Mouse (Mus musculus): ENCODE measurements at regions not wholly inside any gene's neighbourhood (a gene's known extent, or its start where the extent isn't known, plus 50 kb on each side); places are given as distances from the start of the nearest gene placed in this dataset.
"Not testable (repeated sequence)": the region's sequence is repeated elsewhere in the genome, so short reads cannot be mapped to it uniquely, and the experiment has no call there.

DNA sequence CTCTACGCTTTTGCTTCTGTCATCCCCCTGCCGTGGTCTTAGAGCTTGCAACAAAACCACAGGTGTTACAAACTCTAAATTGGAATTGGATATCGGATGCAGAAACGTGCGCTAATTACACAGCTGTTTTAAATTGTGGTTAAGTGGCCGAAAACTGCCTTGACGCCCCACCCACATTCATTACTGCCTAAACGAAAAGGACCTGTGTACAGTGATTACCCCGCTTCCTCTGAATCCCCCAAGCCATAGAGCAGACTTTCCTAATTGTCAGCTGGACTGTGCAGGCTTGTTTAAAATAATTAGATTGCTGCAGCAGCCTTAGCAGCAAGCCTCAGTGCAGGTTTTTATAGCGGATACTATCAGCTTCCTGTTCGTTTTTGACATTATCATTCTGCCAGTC lies 94.7 kb downstream of the Cxxc4 start:
- DNase-seq (ENCODE audit: low spot score), result no peak

DNA sequence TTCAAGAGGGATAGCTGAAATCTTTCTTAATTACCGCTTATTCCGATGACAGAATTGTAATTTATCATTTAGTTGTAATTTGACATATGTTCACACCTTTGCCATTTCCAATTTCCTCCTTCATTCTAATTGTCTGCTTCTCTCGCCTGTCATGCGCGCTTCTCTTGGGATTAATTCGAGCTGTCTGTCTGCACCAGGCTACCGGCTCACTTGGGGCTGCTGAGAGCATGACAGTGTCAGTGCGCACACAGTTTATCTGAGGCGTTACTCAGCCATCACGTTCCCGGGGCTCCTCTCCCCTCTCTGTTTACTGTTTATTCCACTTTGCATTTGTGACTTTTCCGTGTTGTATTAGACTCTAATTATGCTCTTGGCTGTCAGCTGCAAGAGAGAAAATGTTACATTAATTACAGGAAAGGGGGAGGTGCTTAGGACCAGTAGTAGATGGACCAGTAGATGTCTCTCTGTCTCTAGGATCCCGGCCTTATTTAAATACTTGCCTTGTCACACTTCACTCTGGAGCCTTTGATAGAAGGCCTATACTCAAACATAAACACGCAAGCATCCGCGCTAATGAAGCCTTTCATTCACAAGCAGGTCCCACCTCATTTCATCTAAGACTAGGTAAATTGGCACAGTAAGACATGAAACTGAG lies 95.3 kb downstream of the Cxxc4 start:
- DNase-seq (ENCODE audit: low spot score), result no peak

DNA sequence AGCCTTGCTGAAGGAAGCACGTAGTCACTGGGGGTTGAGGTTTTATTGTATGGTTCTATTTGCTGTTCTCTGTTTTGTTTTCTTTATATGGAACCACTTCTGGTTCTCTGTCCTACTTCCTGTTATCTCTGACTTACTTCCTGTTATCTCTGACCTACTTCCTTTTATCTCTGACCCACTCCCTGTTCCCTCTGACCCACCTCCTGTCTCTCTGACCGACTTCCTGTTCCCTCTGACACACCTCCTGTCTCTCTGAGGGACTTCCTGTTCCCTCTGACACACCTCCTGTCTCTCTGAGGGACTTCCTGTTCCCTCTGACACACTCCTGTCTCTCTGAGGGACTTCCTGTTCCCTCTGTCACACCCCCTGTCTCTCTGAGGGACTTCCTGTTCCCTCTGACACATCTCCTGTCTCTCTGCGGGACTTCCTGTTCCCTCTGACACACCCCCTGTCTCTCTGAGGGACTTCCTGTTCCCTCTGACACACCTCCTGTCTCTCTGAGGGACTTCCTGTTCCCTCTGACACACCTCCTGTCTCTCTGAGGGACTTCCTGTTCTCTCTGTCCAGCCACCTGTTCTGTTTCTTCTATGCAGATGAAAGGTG lies 102.9 kb downstream of the Cxxc4 start:
- not testable (repeated sequence) for DNase-seq (ENCODE audit: low spot score)

DNA sequence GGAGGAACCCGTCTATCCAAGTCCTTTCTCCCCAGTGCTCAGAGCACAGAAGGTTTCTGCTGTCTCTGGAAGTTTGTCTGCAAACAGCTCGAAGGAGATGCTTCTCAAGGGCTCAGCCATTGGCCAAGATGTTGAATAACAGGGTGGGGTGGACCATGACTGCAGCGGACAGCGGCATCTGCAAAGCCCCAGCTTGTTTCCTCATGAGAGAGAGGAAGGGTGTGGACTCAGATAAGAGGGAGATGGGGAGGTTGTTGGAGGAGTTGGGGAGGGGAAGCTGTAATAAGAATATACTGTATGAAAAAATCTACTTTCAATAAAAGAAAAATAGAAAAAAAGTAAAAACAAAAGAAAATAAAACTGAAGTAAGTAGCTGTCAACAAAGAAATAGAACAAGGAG lies 129.7 kb downstream of the Cxxc4 start:
- DNase-seq (ENCODE audit: low spot score), result no peak

DNA sequence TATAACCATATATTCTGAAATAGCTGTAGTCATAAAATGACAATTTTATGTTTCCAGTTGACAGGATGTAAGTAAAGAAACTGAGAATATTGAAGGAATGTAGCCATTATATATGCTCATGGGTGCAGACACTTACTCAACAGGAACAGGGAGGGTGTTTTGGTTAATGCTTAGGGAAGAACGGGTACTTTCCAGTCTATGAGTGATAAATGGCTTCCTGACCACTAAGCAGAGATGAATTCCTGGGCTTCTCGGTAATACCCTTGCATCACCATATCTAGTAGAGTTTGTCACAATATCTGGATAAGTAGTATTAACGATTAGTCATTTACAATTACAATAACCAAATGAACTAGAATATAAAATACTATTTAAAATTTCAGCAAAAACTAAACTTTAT lies 130.5 kb downstream of the Cxxc4 start:
- DNase-seq (ENCODE audit: low spot score), result no peak

DNA sequence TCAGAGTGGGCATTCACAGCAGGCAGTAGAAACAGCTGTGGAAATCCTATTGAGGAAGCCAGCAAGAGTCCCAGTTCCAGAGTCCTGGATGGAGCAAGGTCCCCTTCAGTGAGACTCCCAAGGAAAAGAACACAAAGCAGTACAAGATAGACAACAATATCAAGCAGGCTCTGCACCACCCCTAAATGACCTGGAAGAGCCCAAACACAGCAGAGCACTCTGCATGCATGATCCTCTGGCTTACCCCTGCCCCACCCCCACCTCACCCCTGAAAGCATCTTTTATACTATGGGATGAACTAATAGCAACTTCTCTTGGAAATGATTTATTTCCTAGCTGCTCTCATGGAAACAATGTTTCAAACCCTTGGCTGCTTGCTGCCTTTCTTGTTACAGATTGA lies 132.3 kb downstream of the Cxxc4 start:
- peak; percentile 51 for DNase-seq (ENCODE audit: low spot score)

DNA sequence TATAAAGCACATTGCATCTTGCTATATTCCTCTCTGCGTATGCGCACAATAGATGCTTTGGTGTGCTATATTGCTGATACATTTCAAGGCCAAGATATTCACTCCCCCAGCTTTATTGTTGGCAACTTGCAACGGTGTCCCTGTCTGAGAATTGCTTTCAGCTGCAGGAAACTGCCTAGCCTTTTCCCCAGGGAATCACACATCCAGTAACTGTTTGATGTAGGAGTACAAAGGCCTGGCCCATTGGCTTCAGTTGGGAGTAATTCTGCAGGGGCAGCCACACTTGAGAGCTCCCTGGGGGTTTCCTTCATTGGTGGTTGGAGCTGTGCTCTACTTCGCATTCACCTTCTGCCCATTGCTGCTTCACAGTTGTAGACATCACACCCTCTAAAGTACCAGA lies 132.8 kb downstream of the Cxxc4 start:
- peak; percentile 61 for DNase-seq (ENCODE audit: low spot score)

DNA sequence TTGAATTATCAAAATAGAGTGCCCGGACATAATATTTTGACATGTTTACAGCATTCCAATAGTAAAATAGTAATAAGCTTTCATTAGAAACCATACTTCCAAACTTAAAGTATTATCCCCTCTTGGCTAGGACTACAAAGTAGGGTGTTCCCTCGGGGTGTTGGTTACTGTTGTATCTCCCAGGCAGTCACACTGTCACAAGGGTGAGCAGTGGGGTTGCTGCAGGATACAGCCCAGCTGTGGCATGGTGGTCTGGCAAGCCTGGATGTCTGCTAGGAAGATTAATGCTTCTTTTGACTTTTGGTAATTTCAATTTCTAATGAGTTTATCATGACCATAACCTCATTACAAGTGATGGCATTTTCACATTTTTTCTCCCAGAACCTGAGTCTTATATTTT lies 143.3 kb downstream of the Cxxc4 start:
- DNase-seq (ENCODE audit: low spot score), result no peak

DNA sequence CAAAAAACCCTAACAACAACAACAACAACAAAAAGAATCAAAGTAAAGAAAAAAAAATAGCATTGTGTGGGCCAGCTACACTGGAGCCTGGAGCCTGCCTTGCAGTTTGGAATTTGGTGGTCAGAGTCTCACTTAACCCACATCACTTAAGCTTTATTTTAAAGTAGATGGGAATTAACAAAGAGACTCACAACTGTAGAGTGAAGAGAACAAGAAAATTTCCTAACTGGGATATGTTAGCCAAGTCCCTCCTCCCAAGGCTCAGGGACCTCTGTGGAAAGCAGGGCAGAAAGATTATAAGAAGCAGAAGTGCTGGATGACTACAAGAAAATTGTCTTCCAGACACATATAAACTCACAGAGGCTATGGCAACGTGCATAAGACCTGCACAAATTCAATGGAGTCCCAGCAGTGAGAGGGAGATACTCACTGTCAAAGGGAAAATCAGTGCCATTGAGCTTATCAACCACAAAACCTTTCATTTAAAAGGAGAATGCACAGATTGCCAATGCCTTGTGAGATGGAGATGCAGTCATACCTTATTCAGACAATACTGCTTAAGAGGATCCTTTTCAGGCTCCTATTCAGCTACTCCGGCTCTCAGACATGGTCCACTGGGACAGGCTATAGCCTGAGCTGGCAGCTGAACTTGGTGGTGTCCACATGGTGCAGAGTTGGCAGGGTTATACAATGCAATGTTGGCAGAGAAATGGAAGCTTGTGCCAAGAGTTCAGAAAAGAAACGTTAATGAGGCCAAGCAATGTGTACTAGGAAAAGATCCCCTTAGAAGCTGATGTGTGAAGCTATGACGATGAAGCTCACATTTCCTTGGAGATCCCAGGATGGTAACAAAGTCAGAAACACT lies 154.4 kb downstream of the Cxxc4 start:
- DNase-seq (ENCODE audit: low spot score), result no peak

DNA sequence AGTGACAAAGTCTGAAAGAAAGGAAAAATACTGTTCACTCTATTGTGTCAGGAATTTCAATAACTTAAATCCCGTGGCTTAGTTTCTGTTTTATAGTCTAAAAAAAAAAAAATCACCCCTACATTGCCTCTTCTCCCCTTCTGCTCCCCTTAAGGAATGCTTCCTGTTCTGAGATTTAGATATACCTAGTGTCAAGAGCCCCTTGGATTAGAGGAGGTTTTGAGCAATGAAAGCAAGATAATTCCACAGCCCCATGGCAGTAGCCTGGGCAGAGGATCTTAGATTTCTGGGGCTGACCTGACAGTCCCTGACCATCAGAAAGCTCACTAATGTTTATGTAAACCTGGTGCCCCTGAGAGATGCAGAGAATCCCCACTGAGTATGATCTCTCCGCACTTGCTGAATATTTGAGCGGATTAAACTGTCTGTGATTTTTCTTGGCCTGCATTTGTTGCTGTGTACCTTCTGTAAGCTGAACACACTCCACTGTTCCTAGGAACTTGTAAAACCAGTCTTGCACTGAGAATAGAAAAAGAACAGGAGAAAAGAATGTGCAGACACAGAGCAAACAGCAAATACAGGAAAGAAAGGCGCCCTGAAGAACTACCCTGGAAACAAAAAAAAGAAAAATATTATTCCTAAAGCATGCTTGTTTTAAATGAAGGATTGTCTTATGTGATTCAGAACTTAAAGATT lies 164.3 kb downstream of the Cxxc4 start:
- no peak for DNase-seq (ENCODE audit: low spot score)

DNA sequence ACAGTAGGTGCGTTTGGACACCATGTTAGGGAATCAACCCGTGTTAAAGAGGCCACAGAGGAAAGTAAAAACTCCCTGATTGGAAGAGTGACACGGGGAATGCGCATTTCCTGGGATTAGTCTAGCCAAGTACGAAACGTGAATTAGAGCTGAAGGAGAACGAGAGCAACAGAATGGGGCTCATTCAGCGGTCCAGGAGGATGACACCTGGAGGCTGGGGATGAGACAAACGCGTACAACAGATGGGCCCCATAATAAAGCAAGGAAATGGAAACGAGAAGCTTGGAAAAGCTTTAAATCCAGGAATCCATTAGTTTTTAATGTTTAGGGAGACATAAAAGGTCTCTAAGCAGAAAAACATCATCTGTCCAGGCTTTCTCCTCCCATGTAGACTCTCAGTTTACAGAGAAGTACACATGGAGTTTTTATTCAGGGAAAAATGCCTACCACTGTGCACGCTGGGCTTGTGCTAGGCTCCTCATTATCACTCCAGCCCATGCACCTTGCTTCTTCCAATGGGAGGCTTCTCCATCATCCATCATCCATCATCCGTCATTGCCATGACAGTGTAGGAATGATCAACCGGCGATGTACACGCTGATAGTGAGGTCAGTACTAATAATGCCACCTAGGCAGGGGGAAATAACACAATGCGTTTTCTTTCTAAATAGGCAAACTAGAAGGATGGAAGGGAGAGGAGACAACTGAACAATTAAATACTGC lies 179.5 kb downstream of the Cxxc4 start:
- DNase-seq (ENCODE audit: low spot score), result no peak

DNA sequence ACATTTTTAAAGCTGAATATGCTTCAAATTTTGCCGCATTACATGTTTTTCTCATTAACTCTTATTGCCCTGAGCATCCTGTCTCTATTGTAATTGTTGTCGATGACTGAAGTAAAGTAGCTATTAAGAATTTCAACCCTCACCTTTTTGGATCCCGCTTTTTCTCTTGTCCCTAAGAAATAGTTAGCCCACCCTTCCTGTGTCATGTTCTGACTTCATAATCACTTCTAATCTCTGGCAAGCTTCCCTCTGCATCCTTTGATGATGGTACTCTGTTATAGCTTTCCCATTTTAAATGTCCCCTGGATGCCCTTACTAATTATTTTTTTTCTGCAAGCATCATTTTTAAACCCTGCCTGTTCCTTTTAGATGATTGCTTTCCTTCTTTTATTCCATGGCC lies 191.3 kb downstream of the Cxxc4 start:
- no peak for DNase-seq (ENCODE audit: low spot score)

DNA sequence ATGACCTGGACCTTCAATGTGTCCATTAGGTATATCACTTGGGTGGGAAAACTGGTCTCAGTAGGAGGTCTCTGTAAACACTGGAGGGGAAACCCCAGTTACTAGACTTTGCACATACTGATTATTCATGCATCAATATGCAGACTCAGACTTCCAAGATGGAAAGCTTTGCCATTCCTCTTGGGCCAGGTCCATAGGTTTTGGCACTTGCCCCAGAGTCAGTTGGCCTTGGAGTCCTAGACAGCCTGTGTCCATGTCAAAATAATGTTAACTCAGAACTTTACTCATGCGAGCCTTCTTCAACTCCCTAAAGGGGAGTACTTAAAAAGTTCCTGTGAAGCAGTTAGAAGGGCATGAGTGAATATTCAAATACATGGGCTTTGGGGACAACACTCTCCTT lies 230.3 kb downstream of the Cxxc4 start:
- DNase-seq (ENCODE audit: low spot score), result no peak

DNA sequence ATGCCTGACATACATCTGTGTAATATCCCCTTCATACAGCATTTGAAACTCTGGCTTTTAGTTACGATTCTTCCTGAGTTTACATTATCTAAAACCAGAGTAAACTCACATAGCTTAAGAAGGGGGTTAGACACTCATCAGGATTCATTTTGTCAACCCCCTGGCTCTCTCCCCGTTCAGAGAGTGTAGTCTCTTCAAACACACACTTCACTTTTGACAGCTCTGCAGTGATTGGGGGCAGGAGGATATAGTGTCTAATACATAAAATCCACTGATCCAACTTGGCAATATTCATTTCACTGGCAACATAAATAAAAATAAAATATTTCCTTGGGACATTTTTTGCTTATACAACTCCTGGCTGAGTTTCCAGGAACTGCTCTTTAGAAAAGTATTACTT lies 251.0 kb downstream of the Cxxc4 start:
- DNase-seq (ENCODE audit: low spot score), result no peak

DNA sequence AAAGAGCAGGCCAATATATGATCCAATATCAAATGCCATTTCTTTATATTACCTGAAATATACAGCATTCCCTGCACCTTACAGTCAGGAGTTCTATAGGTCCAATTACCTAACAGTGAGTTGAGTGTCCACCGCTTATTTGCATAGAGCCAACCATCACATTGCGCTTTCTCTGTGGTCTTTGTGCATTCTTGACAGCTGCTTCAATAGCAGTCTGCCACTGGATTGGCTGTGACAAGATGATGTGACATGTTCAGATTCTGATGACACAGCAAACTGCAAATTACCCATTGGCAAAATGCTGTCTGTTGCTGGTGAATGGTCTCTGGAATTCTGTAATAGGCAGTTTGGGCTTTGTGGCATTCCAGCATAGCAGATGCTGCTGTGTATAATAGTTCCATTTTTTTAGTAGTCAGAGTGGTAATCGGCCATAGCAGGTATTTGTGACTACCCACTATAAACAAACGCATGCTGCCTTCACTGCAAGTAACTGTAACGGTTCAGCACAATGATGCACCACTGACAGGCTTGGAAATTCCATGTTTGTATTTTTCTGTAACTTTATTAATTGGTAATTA lies 253.8 kb downstream of the Cxxc4 start:
- no peak for DNase-seq (ENCODE audit: low spot score)

DNA sequence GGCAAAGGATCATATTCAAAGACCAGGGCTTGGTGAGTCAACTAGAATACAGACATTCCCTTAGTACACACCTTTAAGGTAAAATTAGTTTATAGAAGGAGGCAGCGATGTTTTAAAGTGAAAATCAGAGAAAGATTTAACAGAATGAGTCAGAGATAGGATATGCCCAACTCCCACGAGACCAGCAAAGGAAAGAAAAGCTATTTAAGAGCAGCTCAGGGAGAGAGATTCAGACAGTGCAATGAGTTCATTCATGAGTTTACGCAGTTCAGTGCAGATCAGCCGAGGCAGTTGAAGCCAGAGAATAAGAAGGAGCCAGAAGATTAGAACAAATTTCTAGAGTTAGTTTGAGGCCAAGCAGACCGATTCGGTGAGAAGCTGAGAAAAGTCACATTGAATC lies 273.4 kb downstream of the Cxxc4 start:
- no peak for DNase-seq (ENCODE audit: low spot score)

DNA sequence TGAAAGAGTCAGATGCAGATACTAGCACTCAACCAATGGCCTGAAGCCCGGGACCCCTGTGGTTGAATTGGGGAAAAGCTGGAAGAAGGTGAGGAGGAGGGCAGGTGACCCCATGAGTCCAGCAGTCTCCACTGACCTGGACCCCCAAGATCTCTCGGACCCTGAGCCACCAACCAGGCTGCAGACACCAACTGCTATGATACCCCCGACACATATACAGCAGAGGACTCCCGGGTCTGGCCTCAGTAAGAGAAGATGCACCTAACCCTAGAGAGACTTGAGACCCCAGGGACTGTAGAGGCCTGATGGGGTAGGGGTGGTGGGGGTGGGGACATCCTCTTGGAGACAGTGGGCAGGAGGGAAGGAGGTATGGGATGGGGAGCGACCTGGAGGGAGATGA lies 289.5 kb downstream of the Cxxc4 start:
- no peak for DNase-seq (ENCODE audit: low spot score)

DNA sequence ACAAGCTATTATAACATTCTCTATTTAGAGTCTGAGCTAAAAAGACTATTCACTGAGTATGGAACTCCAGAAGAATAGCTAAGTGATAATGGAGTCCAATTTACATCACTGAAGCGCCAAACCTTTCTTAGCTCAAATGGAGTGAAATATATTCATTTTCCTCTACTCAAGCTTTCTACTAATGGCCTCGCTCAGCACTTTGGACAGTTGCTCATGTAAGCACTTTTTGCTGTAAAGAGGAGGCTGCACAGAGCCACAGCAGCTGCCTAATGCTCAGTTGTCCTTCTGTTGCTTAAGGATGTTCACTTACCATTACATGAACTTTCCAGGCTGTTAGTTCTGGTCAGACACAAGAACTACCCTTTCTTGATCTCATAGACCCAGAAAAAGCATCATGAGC lies 268.7 kb upstream of the Tacr3 start:
- DNase-seq (ENCODE audit: low spot score), result no peak

DNA sequence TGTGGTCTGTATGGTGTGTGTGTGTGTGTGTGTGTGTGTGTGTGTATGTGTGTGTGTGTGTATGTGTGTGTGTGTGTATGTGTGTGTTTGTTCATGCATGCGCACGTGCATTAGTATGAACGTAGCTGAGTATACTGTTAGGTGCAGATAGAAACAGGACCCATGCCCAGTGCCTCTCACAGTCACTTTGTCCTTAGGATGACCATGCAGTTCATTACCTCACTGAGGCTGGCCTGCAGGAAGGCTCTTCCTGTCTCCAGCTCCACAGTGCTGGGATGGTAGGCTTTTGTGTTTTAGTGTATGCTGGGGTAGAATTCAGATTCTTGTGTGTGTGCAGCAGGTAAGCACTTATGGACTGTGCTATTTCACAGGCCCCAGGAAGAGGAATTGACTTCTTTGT lies 250.0 kb upstream of the Tacr3 start:
- no peak for DNase-seq (ENCODE audit: low spot score)

DNA sequence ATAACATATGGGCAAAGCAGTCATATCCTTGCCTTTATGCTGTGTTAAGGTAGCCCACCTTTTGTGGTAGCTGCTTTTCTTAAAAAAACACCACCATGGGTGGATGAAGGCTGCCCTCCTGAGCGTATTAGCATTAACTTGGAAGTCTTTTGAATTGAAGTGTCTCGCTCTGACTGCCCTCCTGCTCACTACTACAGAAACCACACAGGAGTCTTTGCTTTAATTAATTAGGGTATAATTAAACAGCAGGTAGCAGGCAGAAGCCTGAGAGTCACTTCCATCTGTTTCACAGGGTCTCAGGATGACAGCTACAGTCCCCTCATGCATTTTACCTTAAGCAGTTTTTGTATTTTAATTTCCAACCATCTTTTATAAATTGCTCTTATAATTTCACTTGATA lies 240.2 kb upstream of the Tacr3 start:
- DNase-seq (ENCODE audit: low spot score), result no peak

DNA sequence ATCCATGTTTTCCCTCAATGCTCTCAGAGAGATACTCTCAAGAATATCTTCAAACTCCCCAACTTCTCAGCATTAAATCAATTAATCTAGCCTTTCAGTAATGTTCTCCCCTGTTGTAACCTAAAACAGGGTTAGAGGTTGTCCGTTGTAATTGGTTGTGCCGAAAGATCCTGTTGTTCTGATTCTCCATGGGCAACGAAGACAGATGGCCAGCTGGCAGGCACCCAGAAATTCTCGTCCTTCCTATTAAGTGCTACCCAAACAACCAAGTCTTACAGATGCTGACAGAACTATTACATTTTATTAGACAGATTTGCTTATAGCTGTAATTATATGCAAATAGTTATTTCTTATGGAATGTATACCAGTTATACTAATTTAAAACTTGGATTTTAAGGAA lies 225.9 kb upstream of the Tacr3 start:
- DNase-seq (ENCODE audit: low spot score), result no peak

DNA sequence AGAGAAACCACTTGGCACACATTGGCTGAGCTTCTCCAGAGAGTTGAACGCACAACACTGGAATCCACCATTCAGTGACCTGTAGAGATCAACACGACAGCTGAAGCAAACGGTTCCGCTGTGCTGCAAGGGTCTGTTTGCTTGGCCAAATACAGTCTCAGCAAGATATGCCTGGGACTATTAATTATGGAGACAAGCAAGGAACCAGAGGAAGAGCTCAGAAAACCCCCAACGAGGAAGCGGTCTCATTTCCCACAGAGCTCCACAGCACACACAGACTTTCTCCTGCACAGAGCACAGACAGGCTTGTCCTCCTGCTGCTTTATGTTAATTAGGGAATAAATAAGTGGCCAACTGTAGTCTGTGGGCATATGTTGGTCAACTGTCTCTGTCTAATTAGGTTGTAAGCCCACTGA lies 223.4 kb upstream of the Tacr3 start:
- no peak for DNase-seq (ENCODE audit: low spot score)

All from testis, postnatal 14 days (tissue).